Mouse (Mus musculus) c-Kit-negative CD71-positive TER-119-positive erythroid progenitor cells, embryonic 14.5 days (primary cell): ENCODE measurements around the gene Clstn2.

ENCODE experiments used
- DNase-seq: peaks from one replicate; pipeline ENCODE4 v3.0.0-alpha.2; 2013; ENCODE audit warnings: low read depth, low spot score

The Clstn2 gene

DNA sequence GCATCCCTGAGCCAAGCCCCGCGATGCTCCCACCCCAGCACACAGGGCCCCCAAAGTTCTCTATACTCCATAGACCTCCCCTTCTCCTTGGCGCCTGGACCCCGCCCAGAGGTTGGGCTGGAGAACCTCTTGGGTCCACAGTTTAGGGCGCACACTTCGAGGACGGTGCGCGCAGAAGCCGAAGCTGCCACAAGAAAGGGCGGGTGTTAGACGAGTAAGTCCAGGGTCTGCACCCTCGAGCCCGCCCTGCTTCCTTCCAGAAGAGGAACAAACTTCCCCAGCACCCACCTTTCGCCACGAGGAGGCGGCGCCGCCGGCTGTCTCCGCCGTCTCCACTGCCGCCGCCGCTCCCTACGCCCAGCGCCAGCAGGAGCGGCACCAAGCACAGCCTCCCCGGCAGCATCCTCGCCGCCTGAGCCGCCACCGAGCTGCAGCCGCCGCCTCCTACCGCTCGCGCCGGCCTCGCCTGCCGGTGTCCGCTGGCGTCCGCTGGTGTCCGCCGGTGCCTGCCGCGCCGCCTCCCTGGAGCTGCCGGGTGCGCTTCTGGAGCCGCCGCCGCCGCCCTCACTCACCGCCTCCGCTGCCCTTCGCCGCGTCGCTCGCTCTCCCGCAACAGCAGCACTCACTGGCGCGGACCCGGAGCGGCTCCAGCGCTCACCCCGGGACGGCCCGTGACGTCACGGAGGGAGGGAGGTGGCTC is at the start of gene Clstn2:
TSS of gene Clstn2 (minus strand) at position 609 of the 700 bp plus-strand sequence.
- no peak for DNase-seq

DNA sequence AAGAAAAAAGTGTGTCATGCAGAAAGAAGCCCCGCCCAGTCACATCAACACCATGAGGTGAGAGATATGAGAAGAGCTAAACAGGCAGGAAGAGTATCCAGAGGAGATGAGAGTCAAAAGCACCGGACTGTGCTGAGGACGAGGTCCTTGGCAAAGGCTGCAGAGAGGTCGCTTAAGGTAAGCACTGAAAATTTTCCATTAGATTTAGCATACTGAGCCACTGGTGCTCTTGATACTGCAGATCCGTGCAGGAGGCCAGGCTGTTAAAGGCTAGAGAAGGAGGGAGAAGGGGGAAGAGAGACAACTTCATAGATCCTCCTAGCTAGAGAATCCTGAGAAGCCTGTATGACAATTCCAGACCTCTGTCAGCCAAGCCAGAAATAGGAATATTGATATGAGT is 34.8 kb upstream of the Clstn2 start:
- DNase-seq: no peak

DNA sequence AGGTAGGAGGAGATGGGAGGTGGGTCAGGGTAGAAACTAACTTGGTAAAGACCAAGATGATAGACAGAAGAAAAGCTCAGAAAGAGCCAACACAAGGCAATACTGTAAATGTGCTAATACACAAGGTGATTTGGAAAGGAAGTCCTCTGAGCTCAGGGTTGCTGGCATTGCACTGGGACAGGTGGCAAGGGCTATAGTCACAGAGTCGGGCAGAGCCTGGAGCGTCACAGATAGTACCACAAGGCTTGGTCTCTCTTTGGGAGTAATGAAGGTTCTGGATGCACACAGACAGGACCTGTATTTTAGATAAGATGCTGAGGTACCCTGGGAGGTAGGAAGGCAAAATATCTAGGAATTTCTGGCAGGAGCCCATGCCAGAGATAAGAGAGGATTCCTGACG is 28.7 kb upstream of the Clstn2 start:
- no peak for DNase-seq

GRCm38 (mm10) chr9:98057291-98057690 is 24.3 kb upstream of the Clstn2 start:
- DNase-seq: no peak

GRCm38 (mm10) chr9:98051343-98051742 is 18.4 kb upstream of the Clstn2 start:
- DNase-seq: no peak

- DNase-seq: no peak
Observed at GRCm38 (mm10) chr9:98033273-98033855, 383 bp upstream of the Clstn2 start.

GRCm38 (mm10) chr9:98031898-98032572 is 946 bp downstream of the Clstn2 start:
- no peak for DNase-seq

- DNase-seq: no peak
Observed at GRCm38 (mm10) chr9:98030715-98031114, 2.3 kb downstream of the Clstn2 start.

GRCm38 (mm10) chr9:98025548-98025947 is 7.4 kb downstream of the Clstn2 start:
- DNase-seq: no peak

DNA sequence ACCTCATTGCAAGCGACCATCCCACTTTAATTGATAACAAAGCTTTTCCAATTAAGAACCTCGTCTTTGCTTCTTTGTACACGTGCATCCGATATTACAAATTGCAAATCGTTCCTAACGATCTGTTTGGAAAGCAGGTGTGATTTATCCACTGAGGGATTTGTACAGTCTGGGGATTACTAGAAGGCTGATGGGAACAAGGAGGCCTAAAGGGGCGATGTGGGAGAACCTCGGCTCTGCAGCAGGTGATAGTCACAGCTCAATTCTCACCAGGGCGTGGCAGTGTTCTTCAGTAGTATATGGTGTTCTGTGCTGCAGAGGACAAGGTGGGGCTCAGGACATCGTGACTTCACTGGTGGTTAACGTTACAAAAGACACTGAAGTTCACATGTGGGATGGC is 9.9 kb downstream of the Clstn2 start:
- DNase-seq: no peak

DNA sequence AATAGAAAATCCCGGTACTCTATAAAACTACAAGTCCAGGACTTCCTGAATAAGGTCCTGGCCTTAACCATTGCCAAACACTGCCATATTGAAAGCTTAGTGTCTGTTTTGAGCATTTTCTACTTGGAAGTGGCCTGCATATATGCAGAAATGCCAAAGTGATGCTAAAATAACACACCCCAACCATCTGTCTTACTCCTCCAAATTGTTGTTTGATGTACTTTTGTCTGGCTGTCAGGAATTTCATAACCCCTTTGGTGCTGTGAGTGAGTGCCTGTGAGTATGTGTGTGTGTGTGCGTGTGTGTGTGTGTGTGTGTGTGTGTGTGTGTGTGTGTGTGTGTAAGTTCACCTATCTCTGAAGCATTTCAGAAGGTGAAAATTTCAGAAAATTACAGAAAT is 13.1 kb downstream of the Clstn2 start:
- DNase-seq: no peak

DNA sequence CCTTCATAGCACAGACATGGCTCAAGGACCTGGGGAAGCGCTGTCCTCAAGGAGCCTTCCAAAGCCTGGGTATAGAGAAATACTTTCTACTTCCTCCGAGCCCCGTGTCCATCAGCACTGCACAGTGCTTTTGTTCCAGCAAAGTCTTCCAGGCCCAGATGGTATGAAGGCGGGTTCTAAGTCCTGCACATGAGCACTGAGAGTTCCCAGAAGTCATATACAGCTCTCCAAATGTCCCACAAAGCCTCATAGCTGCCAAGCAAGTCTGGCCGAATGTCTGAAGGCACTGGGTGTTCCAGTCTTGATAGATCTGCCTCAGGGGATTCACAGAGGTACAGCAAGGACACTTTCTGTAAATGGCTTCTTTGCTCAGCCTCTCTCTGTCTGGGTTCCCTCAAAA is 14.3 kb downstream of the Clstn2 start:
- no peak for DNase-seq

- no peak for DNase-seq
Observed at GRCm38 (mm10) chr9:98016576-98016975, 16.4 kb downstream of the Clstn2 start.

DNA sequence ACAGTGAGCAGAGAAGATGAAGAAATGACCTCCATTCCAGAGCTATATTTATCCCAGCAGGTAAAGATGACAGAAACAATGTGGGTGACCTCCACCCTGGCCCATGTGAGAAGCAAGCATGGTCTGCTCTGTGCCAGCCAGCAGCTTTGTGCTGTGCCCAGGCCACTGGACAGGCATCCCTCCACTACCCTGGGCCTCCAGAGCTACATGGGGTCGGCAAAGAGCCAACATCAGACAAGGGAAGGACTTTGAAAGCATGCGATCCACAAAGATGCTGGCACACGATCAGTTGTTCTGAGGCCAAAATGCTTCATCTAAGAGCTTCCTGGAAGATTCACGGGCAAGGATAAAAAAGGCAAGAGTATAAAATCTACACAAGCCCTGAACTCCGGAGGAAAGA is 36.6 kb downstream of the Clstn2 start:
- DNase-seq: no peak

- no peak for DNase-seq
Observed at GRCm38 (mm10) chr9:97995723-97996122, 37.3 kb downstream of the Clstn2 start.

DNA sequence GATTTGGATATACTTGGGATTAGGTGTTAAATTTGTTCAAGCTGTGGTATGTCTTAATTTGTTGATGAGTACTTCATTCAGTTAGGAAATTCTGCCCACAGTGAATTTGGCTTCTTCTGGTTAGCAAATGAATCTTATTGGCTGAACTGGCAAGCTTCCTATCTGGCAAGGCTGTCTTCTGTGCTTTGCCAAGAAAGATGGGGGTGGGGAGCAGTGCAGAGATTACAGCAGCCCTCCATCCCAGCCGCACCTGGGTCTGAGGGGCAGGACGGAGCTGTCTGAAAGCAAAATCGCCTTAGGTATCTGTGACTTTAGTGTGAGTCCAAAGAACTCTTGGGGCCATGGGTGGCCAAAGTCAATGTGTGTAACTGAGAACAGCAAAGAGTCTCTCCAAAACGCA is 40.9 kb downstream of the Clstn2 start:
- DNase-seq: no peak

GRCm38 (mm10) chr9:97977339-97977738 is 55.6 kb downstream of the Clstn2 start:
- DNase-seq: no peak

DNA sequence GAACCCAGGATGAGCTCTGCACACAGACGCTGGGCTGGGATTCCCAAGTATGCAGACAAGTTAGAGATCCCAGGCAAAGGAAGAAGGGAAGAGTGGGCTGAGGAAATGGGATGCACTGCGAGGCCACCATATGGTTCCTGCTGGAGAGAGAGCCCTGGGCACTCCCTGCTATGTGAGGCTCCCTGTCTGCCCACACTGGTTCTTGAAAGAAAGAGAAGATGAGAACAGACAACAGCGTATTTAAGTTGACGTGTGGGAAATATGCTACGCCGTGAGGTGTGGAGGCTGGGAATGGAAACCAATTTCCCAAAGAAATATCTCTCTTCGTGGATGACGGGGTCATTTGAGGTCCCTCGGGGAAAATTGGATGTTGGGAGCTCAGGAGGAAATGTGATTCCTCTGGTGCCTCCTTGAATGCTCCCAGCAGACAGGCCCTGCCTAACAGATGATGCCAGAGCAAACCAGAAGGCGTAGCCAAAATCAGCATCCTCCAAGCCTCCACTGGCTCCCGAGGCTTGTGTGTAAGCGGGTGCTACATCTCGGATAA is 58.1 kb downstream of the Clstn2 start:
- DNase-seq: no peak

DNA sequence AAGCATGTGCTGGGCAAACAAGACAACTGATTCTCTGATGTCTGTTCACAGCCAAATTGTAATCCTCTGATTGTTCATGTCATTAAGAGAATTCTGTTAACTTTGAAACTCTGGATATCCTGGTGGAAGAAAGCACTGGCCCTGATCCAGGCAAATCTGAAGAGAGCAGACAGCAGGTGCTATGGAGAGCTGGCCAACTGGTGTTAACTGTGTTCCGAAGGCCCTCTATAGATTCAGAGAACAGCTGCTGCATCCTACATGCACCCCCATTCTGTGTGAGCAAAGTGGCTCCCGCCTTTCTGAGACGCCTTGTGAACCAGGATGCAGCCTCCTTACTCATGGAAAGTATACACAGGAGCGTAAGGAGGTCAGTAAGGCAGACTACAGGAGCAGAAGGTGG is 66.3 kb downstream of the Clstn2 start:
- DNase-seq: no peak

- DNase-seq: no peak
Observed at GRCm38 (mm10) chr9:97957508-97957907, 75.5 kb downstream of the Clstn2 start.

DNA sequence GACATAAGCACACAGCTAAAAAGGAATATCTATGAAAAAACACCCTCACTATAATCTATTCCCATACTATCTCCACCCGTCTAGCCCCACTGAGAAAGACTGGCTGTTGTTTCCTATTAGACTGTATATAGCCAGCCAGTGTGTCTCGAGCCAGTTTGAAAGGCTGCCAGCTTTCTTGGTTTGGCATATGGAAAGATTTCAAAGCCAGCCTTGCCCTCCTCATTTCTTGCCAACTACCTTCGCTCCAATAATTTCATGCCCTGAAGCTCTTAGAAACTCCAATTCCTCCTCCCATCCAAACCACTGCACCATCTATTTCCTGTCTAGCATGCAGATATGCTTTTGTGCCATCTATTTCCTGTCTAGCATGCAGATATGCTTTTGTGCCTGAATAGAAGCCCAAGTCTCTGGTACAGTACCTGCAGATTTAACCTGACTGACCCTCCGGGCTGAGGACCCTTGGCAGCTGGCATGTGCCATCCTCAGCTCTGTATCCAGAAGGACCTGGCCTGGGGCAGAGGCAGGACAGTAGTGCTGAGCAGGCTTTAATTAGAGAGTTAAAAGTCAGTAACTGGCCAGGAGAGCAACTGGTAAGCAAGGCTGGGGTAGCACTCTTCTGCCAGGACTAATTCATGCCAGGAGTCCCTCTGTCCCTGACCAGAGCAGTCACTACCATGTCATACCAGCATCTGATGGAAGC is 76.4 kb downstream of the Clstn2 start:
- no peak for DNase-seq

GRCm38 (mm10) chr9:97953746-97954359 is 79.1 kb downstream of the Clstn2 start:
- no peak for DNase-seq
